Mouse (Mus musculus) liver, adult (tissue): ENCODE measurements at regions not wholly inside any gene's neighbourhood (a gene's known extent, or its start where the extent isn't known, plus 50 kb on each side); places are given as distances from the start of the nearest gene placed in this dataset.

Source experiments
- GATA4 ChIP-seq: IDR thresholded peaks from 2 replicates; pipeline ENCODE4 v1.6.1; 2014; ENCODE audit warnings: mild to moderate bottlenecking, low read length; ENCODE audit not compliant: insufficient replicate concordance

DNA sequence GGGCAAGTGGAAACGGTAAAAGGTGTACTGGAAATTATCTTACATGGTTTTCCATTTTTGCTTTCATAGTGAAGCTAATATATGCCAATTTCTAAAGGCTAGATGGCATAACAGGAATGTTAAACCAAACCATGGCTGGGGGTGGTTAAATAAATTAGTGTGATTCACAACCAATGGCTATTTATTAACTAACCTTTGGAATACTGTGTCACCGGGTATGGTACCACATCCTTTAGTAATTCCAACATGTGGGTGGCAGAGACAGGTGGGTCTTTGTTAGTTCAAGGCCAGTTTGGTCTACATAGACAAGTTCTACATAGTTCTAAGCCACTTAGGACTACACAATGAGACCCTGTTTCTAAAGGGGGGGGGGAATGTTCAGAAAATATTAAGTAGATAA, 179.8 kb upstream of the Plxnc1 start:
- no peak for TF ChIP-seq GATA4

- TF ChIP-seq GATA4, result no peak
Observed at GRCm38 (mm10) chr10:95120007-95120406, 175.4 kb upstream of the Plxnc1 start.

GRCm38 (mm10) chr10:95118786-95119351, 174.2 kb upstream of the Plxnc1 start:
- no peak for TF ChIP-seq GATA4

GRCm38 (mm10) chr10:95117731-95118212, 173.1 kb upstream of the Plxnc1 start:
- no peak for TF ChIP-seq GATA4

DNA sequence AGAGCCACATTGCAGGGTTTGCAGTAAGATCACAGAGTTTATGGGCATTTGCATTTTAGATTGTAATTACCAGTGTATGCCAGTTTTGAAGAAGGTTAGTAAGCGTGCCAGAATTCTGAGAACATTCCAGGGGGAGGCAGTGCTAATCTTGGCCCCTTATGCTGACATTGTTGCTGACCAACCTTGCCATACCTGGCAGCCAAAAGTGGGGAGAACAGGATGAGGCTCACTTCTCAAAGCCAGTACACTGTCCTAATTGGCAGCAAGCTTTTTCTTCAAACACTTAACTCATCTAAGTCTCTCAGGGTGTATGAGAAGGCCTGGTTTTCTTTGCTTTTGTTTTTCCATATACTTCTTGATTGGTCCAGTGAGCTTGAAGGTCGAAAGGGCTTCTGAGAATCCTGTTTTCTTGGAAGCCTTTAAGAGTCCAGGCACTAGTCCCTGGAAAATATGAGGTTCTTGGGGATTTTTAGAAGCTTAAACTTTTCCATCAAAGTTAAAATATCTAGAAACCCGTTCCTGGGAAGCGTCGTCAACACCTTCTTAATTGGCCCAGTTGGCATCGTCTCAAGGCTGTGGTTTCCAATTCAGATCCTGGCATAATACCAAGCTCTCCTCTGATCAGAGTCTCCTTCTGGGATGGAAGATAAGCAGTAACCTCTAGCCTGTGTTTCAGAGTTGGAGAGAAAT, 172.6 kb upstream of the Plxnc1 start:
- peak; percentile 67; the same call in 1 of the 2 replicates for TF ChIP-seq GATA4

GRCm38 (mm10) chr10:95116579-95117011, 172.0 kb upstream of the Plxnc1 start:
- TF ChIP-seq GATA4, result no peak

DNA sequence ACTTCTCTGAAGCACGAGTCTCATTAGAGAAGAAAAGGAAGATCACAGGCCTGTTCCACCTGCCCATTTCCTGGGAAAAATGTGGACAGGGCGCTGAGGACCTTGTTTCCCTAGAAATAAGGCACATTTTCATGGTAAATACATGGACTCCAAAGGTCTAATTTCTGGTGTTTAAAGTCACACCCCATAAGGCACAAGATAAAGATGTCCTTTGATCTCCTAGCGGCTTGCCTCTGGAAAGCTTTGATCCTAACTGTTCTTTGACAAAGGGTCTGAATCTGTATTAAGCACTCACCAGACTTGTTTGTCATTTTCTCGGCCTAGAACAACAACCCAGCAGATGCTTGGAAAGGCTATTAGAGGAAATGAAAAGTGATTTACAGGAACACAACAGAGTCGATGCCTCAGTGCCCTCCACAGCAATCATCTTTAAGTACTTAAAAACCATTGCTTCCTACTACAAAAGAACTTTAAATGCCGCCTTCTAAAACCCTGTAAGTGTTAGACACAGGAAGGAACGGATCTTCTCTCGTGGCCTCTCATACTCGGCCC, 168.3 kb upstream of the Plxnc1 start:
- no peak for TF ChIP-seq GATA4

DNA sequence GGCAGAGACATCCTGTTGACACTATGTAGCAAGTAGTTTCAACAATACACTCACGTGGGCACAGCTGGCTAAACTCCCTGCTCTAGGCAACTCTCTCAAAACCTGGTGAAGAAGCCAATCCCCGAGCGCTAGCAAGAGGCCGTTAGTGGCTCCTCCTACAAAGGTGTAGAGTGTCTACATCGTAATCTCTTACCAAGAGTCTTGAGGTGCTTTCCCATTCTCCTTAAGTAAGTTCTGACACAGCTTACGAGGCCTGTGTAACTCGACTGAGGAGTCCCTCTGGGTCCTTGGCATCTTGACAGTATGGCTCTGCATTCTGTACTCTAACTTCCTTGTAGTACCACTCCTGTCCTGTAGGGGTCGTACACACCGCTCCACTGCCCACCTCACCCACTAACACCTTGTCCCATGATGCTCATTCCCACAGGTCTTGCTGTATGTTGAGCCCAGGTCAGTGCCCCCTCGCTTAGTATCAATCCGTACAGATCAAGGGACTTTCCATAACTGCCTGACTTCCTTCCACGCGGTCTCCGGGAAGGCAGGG, 167.7 kb upstream of the Plxnc1 start:
- no peak for TF ChIP-seq GATA4

DNA sequence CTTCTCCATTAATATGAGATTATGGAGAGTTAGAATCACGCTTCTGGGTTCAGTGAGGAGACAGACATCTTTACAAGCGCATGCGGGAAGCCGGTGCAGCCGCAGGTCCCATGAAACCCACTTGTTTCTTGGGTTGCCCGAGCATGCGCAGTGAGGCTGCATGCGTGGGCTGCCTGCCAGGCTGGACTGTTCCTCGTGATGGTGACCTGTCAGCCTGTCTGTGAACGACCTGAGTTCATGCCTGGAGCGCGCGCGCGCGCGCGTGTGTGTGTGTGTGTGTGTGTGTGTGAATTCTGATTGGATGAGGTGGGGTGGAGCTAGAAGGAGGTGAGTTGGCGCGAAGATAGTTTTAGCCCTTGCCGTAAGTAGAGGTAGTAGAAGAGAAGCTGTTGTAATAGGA, 166.2 kb upstream of the Plxnc1 start:
- no peak for TF ChIP-seq GATA4

GRCm38 (mm10) chr10:95109576-95109975, 164.9 kb upstream of the Plxnc1 start:
- no peak for TF ChIP-seq GATA4

DNA sequence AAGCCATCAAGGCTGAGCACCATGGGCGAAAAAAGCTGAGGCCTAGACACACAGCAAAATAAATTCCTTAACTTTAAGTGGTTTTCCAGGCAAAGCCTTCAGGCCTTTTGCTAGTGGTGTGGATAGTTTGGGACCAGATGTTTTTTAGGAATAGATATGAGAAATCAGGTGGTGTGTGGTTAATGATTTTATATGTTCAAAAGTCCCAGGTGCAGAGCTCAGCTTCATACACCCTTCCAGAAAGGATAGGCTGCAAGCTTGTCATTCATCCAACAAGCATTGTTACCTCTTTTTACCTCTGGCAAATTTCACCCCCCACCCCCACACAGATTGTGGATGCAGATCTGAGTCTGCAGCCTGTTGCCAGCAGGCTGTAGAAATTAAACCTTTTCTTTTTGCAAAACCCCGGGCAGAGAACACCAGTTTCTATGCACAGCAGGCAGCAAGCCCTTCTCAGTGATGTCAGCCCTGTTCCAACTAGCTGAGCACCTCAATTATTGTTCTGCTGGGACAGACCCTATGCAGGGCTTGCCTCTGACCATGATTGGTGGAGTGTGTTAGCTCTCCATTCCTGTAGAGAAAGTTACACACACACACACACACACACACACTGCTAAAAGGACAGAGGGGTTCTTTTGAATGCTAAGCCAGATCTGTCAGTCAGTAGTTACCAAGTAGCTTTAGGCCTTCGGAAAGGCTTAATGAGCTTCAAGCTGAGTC, 163.1 kb upstream of the Plxnc1 start:
- TF ChIP-seq GATA4, result no peak

- TF ChIP-seq GATA4, result no peak
Observed at GRCm38 (mm10) chr10:95103808-95104207, 159.2 kb upstream of the Plxnc1 start.

DNA sequence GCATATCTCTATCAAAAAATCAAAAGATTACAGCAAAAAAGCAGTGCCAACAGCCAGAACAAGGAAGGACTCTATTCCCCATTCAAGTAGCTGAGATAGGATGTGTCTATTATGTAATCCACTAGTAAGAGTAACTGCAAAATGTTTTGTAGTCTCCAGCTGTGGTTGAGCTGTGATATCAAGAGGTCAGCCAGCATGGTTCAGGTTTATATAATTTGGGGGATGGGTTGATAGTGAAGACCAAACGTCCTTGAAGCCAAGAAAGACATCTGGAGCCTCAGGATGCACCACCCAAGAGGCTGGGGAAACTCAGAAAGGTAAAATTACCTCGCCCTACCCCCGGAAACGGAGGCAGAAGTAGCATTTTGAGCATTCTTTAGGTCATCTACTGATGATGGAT, 158.3 kb upstream of the Plxnc1 start:
- no peak for TF ChIP-seq GATA4

- TF ChIP-seq GATA4, result no peak
Observed at GRCm38 (mm10) chr10:95099906-95100305, 155.3 kb upstream of the Plxnc1 start.

DNA sequence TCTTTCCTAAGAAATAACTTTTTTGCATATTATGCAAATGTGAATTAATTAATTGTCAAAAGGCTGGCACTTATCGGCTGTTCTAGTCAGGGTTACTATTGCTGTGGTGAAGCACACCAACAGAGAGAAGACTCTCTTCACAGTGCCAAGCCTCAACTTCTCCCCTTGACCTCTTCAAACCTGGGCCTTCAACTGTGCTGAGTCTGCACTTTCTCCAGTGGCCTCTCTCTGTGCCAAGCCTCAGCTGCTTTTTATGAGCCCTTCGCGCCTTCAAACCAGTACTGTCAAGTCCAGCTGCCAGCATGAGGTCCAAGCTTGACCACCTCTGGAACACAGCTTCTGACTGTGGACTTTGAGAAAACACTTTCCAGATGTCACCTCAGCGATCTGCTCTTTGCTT, 151.2 kb upstream of the Plxnc1 start:
- no peak for TF ChIP-seq GATA4
